Mouse (Mus musculus): ENCODE results near the gene Clcf1. TPM values are rescaled to one million over a fixed set of nuclear protein-coding genes. Genes with fewer than 3 reads are reported as not detected.

The Clcf1 gene
- total RNA-seq (2017): 2.0 and 5.0 TPM in 2 replicates

GRCm38 (mm10) chr19:4214071-4214770, at the start of gene Clcf1, which contains the start of gene AC109138.7:
TSS of gene Clcf1 (plus strand) at chr19:4214238.
TSS of gene AC109138.7 (plus strand) at chr19:4214357.
- 0 out of 2 replicates have a peak, but pooled peaks have one; percentile 30 for ATAC-seq (replicated peaks; ENCODE audit: low read depth, poor library complexity, severe bottlenecking)

GRCm38 (mm10) chr19:4164721-4165120, 49.3 kb upstream of the Clcf1 start:
- ATAC-seq (replicated peaks; ENCODE audit: low read depth, poor library complexity, severe bottlenecking): no peak

- no peak for ATAC-seq (replicated peaks; ENCODE audit: low read depth, poor library complexity, severe bottlenecking)
These were observed 47.2 kb upstream of the Clcf1 start for GRCm38 (mm10) chr19:4166678-4167476.

- ATAC-seq (replicated peaks; ENCODE audit: low read depth, poor library complexity, severe bottlenecking): peak; percentile 95
These were observed 44.7 kb upstream of the Clcf1 start for GRCm38 (mm10) chr19:4169378-4169784.

- peak; percentile 5; the same call in 1 of the 2 replicates for ATAC-seq (replicated peaks; ENCODE audit: low read depth, poor library complexity, severe bottlenecking)
These were observed 44.2 kb upstream of the Clcf1 start for GRCm38 (mm10) chr19:4169810-4170209.

GRCm38 (mm10) chr19:4170723-4171392, 43.2 kb upstream of the Clcf1 start:
- no peak for ATAC-seq (replicated peaks; ENCODE audit: low read depth, poor library complexity, severe bottlenecking)

GRCm38 (mm10) chr19:4171393-4172290, 42.4 kb upstream of the Clcf1 start:
- ATAC-seq (replicated peaks; ENCODE audit: low read depth, poor library complexity, severe bottlenecking): peak; percentile 10; the same call in 1 of the 2 replicates

GRCm38 (mm10) chr19:4172925-4173324, 41.1 kb upstream of the Clcf1 start:
- no peak for ATAC-seq (replicated peaks; ENCODE audit: low read depth, poor library complexity, severe bottlenecking)

GRCm38 (mm10) chr19:4175368-4175947, 38.6 kb upstream of the Clcf1 start, which contains the start of gene Carns1:
TSS of gene Carns1 (minus strand) at chr19:4175479.
- no peak for ATAC-seq (replicated peaks; ENCODE audit: low read depth, poor library complexity, severe bottlenecking)

GRCm38 (mm10) chr19:4180411-4180810, 33.6 kb upstream of the Clcf1 start:
- no peak for ATAC-seq (replicated peaks; ENCODE audit: low read depth, poor library complexity, severe bottlenecking)

- ATAC-seq (replicated peaks; ENCODE audit: low read depth, poor library complexity, severe bottlenecking): peak; percentile 55
These were observed 32.1 kb upstream of the Clcf1 start for GRCm38 (mm10) chr19:4181892-4182291.

- no peak for ATAC-seq (replicated peaks; ENCODE audit: low read depth, poor library complexity, severe bottlenecking)
These were observed 30.3 kb upstream of the Clcf1 start for GRCm38 (mm10) chr19:4183689-4184088.

GRCm38 (mm10) chr19:4184976-4185975, 28.8 kb upstream of the Clcf1 start:
- ATAC-seq (replicated peaks; ENCODE audit: low read depth, poor library complexity, severe bottlenecking): peak; percentile 77

- no peak for ATAC-seq (replicated peaks; ENCODE audit: low read depth, poor library complexity, severe bottlenecking)
These were observed 26.7 kb upstream of the Clcf1 start for GRCm38 (mm10) chr19:4187303-4187702.

- no peak for ATAC-seq (replicated peaks; ENCODE audit: low read depth, poor library complexity, severe bottlenecking)
These were observed 24.9 kb upstream of the Clcf1 start for GRCm38 (mm10) chr19:4189051-4189620.

- ATAC-seq (replicated peaks; ENCODE audit: low read depth, poor library complexity, severe bottlenecking): peak; percentile 48
These were observed 23.2 kb upstream of the Clcf1 start, which contains the start of gene Tbc1d10c for GRCm38 (mm10) chr19:4190831-4191334. TSS of gene Tbc1d10c (minus strand) at chr19:4191284.

- ATAC-seq (replicated peaks; ENCODE audit: low read depth, poor library complexity, severe bottlenecking): peak; percentile 81
These were observed 22.3 kb upstream of the Clcf1 start, which contains the start of gene Ppp1ca for GRCm38 (mm10) chr19:4191528-4192250. TSS of gene Ppp1ca (plus strand) at chr19:4192065.

All from common myeloid progenitor, adult 5-6 weeks (primary cell).